Mouse (Mus musculus) thymus, adult 2 months (tissue): ENCODE data around the gene LTO1. TPM values are rescaled to one million over a fixed set of nuclear protein-coding genes. Genes with fewer than 3 reads are reported as not detected.
"Not testable (repeated sequence)": the region's sequence is repeated elsewhere in the genome, so short reads cannot be mapped to it uniquely, and the experiment has no call there.

Source experiments
- DNase-seq: peaks from one replicate; pipeline ENCODE4 v3.0.0; 2021
- H3K27ac ChIP-seq: fragments of 200-500 bp; 2 replicates; pipeline ENCODE4 v1.5.1; 2012; ENCODE audit warnings: low read length, control low read depth; ENCODE audit not compliant: control insufficient read depth, insufficient read depth
- H3K27me3 ChIP-seq: fragments of 200-500 bp; 2 replicates; pipeline ENCODE4 v1.6.1; 2012; ENCODE audit warnings: mild to moderate bottlenecking, low read length, moderate library complexity, mixed read lengths; ENCODE audit not compliant: control insufficient read depth, insufficient read depth
- H3K36me3 ChIP-seq: fragments of 200-500 bp; 2 replicates; pipeline ENCODE4 v1.6.1; 2012; ENCODE audit warnings: mild to moderate bottlenecking, low read length, moderate library complexity; ENCODE audit not compliant: control insufficient read depth, insufficient read depth
- H3K4me1 ChIP-seq: fragments of 200-500 bp; replicated peaks from 2 replicates; pipeline ENCODE4 v1.6.1; 2012; ENCODE audit warnings: low read length; ENCODE audit not compliant: control insufficient read depth, insufficient read depth
- H3K4me3 ChIP-seq: fragments of 200-500 bp; 2 replicates; pipeline ENCODE4 v1.5.1; 2012; ENCODE audit warnings: mild to moderate bottlenecking, low read length, control low read depth, moderate library complexity; ENCODE audit not compliant: control insufficient read depth, insufficient read depth
- CTCF ChIP-seq: fragments of 200-500 bp; IDR thresholded peaks from 2 replicates; pipeline ENCODE4 v1.5.1; 2012; ENCODE audit warnings: mild to moderate bottlenecking, control low read depth, low read length, moderate library complexity, borderline replicate concordance; ENCODE audit not compliant: control insufficient read depth, poor library complexity, insufficient read depth; ENCODE audit errors: extremely low read depth
- POLR2A ChIP-seq: fragments of 200-500 bp; IDR thresholded peaks from 2 replicates; pipeline ENCODE4 v1.6.1; 2012; ENCODE audit warnings: mild to moderate bottlenecking, low read length, control low read depth, moderate library complexity; ENCODE audit not compliant: control insufficient read depth, poor library complexity, insufficient read depth; ENCODE audit errors: extremely low read depth
- WGBS: fragments of 180-500 bp; shearing (Covaris S2); methylation state at CpG from one replicate; pipeline ENCODE4 v1.1.7; 2018; 5-methylcytosine and 5-hydroxymethylcytosine counted together
- polyA plus RNA-seq: library from polyadenylated mRNA; depleted of rRNA; stranded (reverse); fragments of >200 nt; gene quantifications from 2 replicates; pipeline ENCODE4 v1.2.3, GENCODE M21; 2012

The LTO1 gene
- polyA plus RNA-seq, 1 experiment: 26.6 TPM

DNA sequence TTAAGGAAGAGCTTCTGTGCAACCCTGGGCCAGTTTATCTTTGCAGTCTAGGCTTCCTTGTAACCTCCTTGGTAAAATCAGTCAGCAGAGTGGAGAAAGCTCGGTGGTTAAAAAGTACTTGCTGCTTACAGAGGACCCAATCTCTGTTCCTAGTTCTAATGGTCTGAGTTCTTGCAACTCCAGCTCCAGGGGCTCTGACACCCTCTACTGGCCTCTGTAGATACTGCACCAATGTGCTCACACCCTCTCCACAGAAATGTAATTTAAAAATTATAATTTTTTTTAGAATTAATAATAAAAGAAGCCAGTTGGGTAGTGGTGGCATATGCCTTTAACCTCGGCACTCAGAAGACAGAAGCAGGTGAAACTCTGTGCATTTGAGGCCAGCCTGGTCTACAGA is 27.2 kb upstream of the LTO1 start:
- DNase-seq: no peak
- Histone ChIP-seq H3K4me1 (no peaks in the 10 kb centered on the region), H3K27ac (no peak overlapping the region), H3K27me3 (no peaks in the 10 kb centered on the region; the same call in 1 of the 2 replicates), H3K36me3 (no peaks in the 10 kb centered on the region), H3K4me3 (no peak overlapping the region)
- TF ChIP-seq POLR2A (no peak), CTCF (no peak)
- WGBS: 81% methylated on average over 2 of the region's 2 CpGs

DNA sequence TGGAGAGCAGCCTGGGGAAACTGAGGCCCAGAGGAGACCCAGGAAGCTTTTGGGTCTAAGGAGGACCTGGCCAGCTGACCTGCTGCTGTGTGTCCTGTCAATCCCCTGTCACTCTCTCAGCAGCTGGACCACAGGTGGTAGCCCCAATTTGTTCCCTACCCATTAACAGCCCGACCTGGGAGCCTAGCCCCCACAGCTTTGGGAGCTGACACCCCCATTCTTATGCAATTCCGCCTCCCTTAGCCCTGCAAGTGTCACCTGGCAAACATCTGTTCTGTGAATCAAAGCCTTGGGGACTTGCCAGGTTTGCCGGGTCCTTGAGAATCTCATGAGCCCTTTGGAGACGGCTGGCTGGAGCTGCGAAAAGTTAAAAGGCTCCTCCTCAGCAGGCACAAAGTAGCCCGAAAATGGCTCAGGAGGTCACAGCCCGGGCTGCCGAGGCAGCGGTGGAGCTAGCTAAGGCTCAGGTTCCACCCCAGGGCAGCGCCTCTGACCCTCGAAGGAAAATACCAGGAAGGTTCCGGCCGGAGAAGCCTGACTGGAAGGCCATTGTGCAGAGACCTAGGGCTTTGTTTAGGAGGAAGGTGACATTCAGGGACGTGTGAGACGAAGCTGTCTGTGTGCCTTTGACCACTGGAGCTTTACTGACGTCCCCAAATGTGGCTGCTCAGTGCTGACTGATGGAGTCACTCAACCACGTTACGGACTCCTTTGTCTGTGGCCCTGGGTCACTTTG is 26.2 kb upstream of the LTO1 start:
- Histone ChIP-seq H3K4me3 (no peak overlapping the region), H3K27me3 (no peaks in the 10 kb centered on the region; the same call in 1 of the 2 replicates), H3K4me1 (no peaks in the 10 kb centered on the region), H3K27ac (no peak overlapping the region), H3K36me3 (no peaks in the 10 kb centered on the region)
- no peak for DNase-seq
- 31% methylated on average over 18 of the region's 18 CpGs for WGBS
- TF ChIP-seq CTCF (no peak), POLR2A (no peak)

GRCm38 (mm10) chr7:144890661-144891060 is 24.2 kb upstream of the LTO1 start:
- H3K4me3 ChIP-seq, H3K27ac ChIP-seq, DNase-seq, H3K36me3 ChIP-seq, H3K27me3 ChIP-seq, H3K4me1 ChIP-seq: not testable (repeated sequence)
- 92% methylated on average over 1 of the region's 1 CpGs for WGBS

DNA sequence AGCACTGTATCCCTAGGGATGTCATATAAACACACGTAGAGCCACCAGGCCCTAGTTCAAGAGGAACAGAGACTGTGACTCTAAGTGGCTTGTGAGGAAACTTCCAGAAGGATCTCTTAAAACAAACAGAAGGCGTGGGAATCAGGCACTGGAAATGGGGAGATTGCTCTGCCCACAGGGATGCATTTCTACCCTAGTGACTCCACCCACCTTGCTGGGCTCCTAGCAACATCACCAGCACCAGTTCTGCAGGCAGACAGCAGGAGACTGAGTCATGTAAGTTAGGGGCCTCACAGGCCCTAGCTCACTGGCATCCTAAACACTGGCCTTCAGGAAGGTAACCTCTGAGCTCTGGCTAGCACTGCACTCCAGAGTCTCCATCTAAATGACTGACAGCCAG is 23.0 kb upstream of the LTO1 start:
- H3K27me3 ChIP-seq: peaks cover 13% of the 10 kb centered on the region; the same call in 1 of the 2 replicates
- 97% methylated on average over 2 of the region's 2 CpGs for WGBS

DNA sequence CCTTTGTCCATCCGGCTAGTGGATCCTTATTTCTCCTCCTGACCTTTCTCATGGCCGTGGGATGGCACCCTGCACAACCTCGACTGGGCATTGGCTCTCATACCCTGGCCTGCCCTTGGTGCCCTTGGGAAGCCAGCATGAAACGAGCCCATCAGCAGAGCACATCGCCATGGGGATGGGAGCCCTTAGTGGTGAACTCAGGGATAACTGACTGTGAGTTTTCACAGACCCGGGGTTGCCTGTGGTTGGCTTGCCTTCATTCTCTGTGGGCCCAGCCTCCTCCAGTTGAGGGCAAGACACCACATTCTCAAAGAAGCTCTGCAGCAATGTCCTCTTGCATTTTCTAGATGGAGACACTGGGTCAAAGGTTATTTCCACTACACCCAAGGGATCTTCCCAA is 22.6 kb upstream of the LTO1 start:
- H3K4me1 ChIP-seq: peaks cover 5% of the 10 kb centered on the region; the same call in 1 of the 2 replicates
- DNase-seq: no peak
- WGBS: 61% methylated on average over 6 of the region's 6 CpGs
- H3K27me3 ChIP-seq: peaks cover 16% of the 10 kb centered on the region; the same call in 1 of the 2 replicates
- H3K27ac ChIP-seq: no peak overlapping the region
- H3K36me3 ChIP-seq: no peaks in the 10 kb centered on the region
- no peak overlapping the region for H3K4me3 ChIP-seq
- TF ChIP-seq POLR2A (no peak), CTCF (no peak)

More for the DNA sequence above, 23.0 kb upstream of the LTO1 start:
- Histone ChIP-seq H3K36me3 (no peaks in the 10 kb centered on the region), H3K4me1 (peaks cover 2% of the 10 kb centered on the region; the same call in 1 of the 2 replicates), H3K27ac (no peak overlapping the region), H3K4me3 (no peak overlapping the region)
- DNase-seq: no peak
- TF ChIP-seq CTCF: no peak
- no peak for TF ChIP-seq POLR2A

- Histone ChIP-seq H3K4me3 (no peak overlapping the region), H3K27me3 (peaks cover 16% of the 10 kb centered on the region; the same call in 1 of the 2 replicates), H3K36me3 (no peaks in the 10 kb centered on the region), H3K4me1 (peaks cover 5% of the 10 kb centered on the region; the same call in 1 of the 2 replicates), H3K27ac (no peak overlapping the region)
- no peak for TF ChIP-seq CTCF
- no peak for TF ChIP-seq POLR2A
- DNase-seq: no peak
- WGBS: 15% methylated on average over 5 of the region's 5 CpGs
These were observed 20.7 kb upstream of the LTO1 start for GRCm38 (mm10) chr7:144894191-144894590.
